Mouse (Mus musculus): ENCODE results near the gene Zfpl1. TPM values are rescaled to one million over a fixed set of nuclear protein-coding genes. Genes with fewer than 3 reads are reported as not detected.

Gene Zfpl1
- polyA plus RNA-seq, 1 experiment from 2014 or later = 79.5 TPM

GRCm38 (mm10) chr19:6117986-6118676, 33.4 kb upstream of the Zfpl1 start, which contains the start of gene Sac3d1:
Sac3d1 (minus strand) TSS chr19:6118650.
- H3K4me3 ChIP-seq (replicated peaks) = peak within 1 kb of the TSS; percentile 67
- H3K4me1 ChIP-seq = peaks cover 26% of the 10 kb centered on the region
- no peaks in the 10 kb centered on the region for H3K27me3 ChIP-seq
- ATAC-seq (replicated peaks; ENCODE audit: low FRiP score) = peak; percentile 85
- no peaks in the 10 kb centered on the region for H3K9me3 ChIP-seq (replicated peaks)
- WGBS = under 1% methylated on average over 77 of the region's 77 CpGs
- peaks cover 42% of the 10 kb centered on the region for H3K36me3 ChIP-seq
- H3K27ac ChIP-seq = peak within 1 kb of the TSS; percentile 99
- peak within 1 kb of the TSS; percentile 74 for H3K4me2 ChIP-seq
- H3K9ac ChIP-seq = peak within 1 kb of the TSS; percentile 76

GRCm38 (mm10) chr19:6117346-6117985, 32.7 kb upstream of the Zfpl1 start:
- Histone ChIP-seq H3K27me3 (no peaks in the 10 kb centered on the region), H3K9ac (peak overlapping the region; percentile 76), H3K27ac (peak overlapping the region; percentile 99), H3K36me3 (peaks cover 48% of the 10 kb centered on the region), H3K9me3 (replicated peaks) (no peaks in the 10 kb centered on the region), H3K4me1 (peaks cover 26% of the 10 kb centered on the region), H3K4me3 (replicated peaks) (peak overlapping the region; percentile 67), H3K4me2 (peak overlapping the region; percentile 74)
- no peak for ATAC-seq (replicated peaks; ENCODE audit: low FRiP score)
- WGBS = 5% methylated on average over 32 of the region's 32 CpGs

- Histone ChIP-seq H3K36me3 (peaks cover 48% of the 10 kb centered on the region), H3K9ac (peak overlapping the region; percentile 23; the same call in 1 of the 2 replicates), H3K4me2 (peak overlapping the region; percentile 74), H3K4me1 (peaks cover 22% of the 10 kb centered on the region), H3K4me3 (replicated peaks) (no peak overlapping the region; the same call in 1 of the 2 replicates), H3K9me3 (replicated peaks) (no peaks in the 10 kb centered on the region), H3K27me3 (no peaks in the 10 kb centered on the region), H3K27ac (no peak overlapping the region)
- WGBS = 88% methylated on average over 15 of the region's 15 CpGs
- no peak for ATAC-seq (replicated peaks; ENCODE audit: low FRiP score)
Observed at GRCm38 (mm10) chr19:6116113-6116850, 31.5 kb upstream of the Zfpl1 start.

- Histone ChIP-seq H3K4me3 (replicated peaks) (no peak overlapping the region), H3K9ac (no peak overlapping the region), H3K9me3 (replicated peaks) (no peaks in the 10 kb centered on the region), H3K27me3 (no peaks in the 10 kb centered on the region), H3K4me1 (peaks cover 14% of the 10 kb centered on the region), H3K4me2 (no peak overlapping the region), H3K36me3 (peaks cover 41% of the 10 kb centered on the region), H3K27ac (no peak overlapping the region)
- ATAC-seq (replicated peaks; ENCODE audit: low FRiP score) = no peak
- 31% methylated on average over 6 of the region's 6 CpGs for WGBS
Observed at GRCm38 (mm10) chr19:6113116-6113515, 28.4 kb upstream of the Zfpl1 start.

- H3K27ac ChIP-seq = no peak within 1 kb of the TSS
- ATAC-seq (replicated peaks; ENCODE audit: low FRiP score) = no peak
- 82% methylated on average over 7 of the region's 7 CpGs for WGBS
- H3K4me1 ChIP-seq = no peaks in the 10 kb centered on the region
- H3K27me3 ChIP-seq = no peaks in the 10 kb centered on the region
- H3K4me2 ChIP-seq = no peak within 1 kb of the TSS
- H3K9ac ChIP-seq = no peak within 1 kb of the TSS; the same call in 1 of the 2 replicates
- H3K9me3 ChIP-seq (replicated peaks) = no peaks in the 10 kb centered on the region
- H3K36me3 ChIP-seq = no peaks in the 10 kb centered on the region
- H3K4me3 ChIP-seq (replicated peaks) = no peak within 1 kb of the TSS
Observed at GRCm38 (mm10) chr19:6105586-6105985, 20.8 kb upstream of the Zfpl1 start, which contains the start of gene Naaladl1. Naaladl1 (plus strand) TSS chr19:6105782.

- H3K4me3 ChIP-seq (replicated peaks) = no peak overlapping the region
- no peak for ATAC-seq (replicated peaks; ENCODE audit: low FRiP score)
- WGBS = 83% methylated on average over 4 of the region's 4 CpGs
- no peaks in the 10 kb centered on the region for H3K27me3 ChIP-seq
- no peak overlapping the region; the same call in 1 of the 2 replicates for H3K9ac ChIP-seq
- H3K4me1 ChIP-seq = no peaks in the 10 kb centered on the region
- no peak overlapping the region for H3K4me2 ChIP-seq
- H3K9me3 ChIP-seq (replicated peaks) = no peaks in the 10 kb centered on the region
- no peak overlapping the region for H3K27ac ChIP-seq
- H3K36me3 ChIP-seq = peaks cover 7% of the 10 kb centered on the region
Observed at GRCm38 (mm10) chr19:6104476-6104875, 19.7 kb upstream of the Zfpl1 start.

GRCm38 (mm10) chr19:6102169-6102853, 17.6 kb upstream of the Zfpl1 start:
- ATAC-seq (replicated peaks; ENCODE audit: low FRiP score) = no peak
- Histone ChIP-seq H3K36me3 (peaks cover 26% of the 10 kb centered on the region), H3K4me2 (no peak overlapping the region), H3K27ac (no peak overlapping the region), H3K27me3 (no peaks in the 10 kb centered on the region), H3K4me1 (no peaks in the 10 kb centered on the region), H3K9me3 (replicated peaks) (no peaks in the 10 kb centered on the region), H3K4me3 (replicated peaks) (no peak overlapping the region), H3K9ac (no peak overlapping the region)
- 79% methylated on average over 6 of the region's 6 CpGs for WGBS

GRCm38 (mm10) chr19:6101186-6101585, 16.4 kb upstream of the Zfpl1 start:
- Histone ChIP-seq H3K27ac (no peak overlapping the region), H3K4me1 (no peaks in the 10 kb centered on the region), H3K36me3 (peaks cover 29% of the 10 kb centered on the region), H3K27me3 (no peaks in the 10 kb centered on the region), H3K9ac (no peak overlapping the region), H3K4me3 (replicated peaks) (no peak overlapping the region), H3K4me2 (no peak overlapping the region), H3K9me3 (replicated peaks) (no peaks in the 10 kb centered on the region)
- WGBS = 56% methylated on average over 6 of the region's 6 CpGs
- no peak for ATAC-seq (replicated peaks; ENCODE audit: low FRiP score)

DNA sequence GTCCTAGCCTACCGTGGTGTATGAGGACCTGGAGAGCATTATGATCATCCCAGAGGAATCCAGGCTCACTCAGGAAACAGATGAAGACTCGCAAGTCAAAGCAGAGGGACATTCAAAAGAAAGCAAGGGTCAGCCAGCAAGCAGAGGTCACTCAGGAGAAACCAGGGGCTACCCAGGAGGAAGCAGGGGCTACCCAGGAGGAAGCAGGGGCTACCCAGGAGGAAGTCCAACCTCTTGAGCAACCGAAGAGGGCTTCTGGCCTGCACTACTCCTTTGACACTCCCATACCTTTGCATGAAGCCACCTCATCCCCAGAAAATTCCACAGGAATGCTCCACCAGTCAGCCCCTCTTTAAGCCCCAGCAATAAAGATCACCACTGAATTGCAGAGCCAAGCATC, 13.1 kb upstream of the Zfpl1 start:
- Histone ChIP-seq H3K4me2 (no peak overlapping the region), H3K9me3 (replicated peaks) (no peaks in the 10 kb centered on the region), H3K4me3 (replicated peaks) (no peak overlapping the region), H3K27me3 (no peaks in the 10 kb centered on the region), H3K9ac (no peak overlapping the region), H3K27ac (no peak overlapping the region), H3K4me1 (no peaks in the 10 kb centered on the region), H3K36me3 (peaks cover 60% of the 10 kb centered on the region)
- WGBS = 86% methylated on average over 3 of the region's 3 CpGs
- no peak for ATAC-seq (replicated peaks; ENCODE audit: low FRiP score)

- Histone ChIP-seq H3K4me1 (no peaks in the 10 kb centered on the region), H3K4me2 (no peak within 1 kb of the TSS), H3K9ac (no peak within 1 kb of the TSS), H3K36me3 (peaks cover 86% of the 10 kb centered on the region), H3K4me3 (replicated peaks) (no peak within 1 kb of the TSS), H3K9me3 (replicated peaks) (no peaks in the 10 kb centered on the region), H3K27ac (no peak within 1 kb of the TSS), H3K27me3 (no peaks in the 10 kb centered on the region)
- 86% methylated on average over 7 of the region's 7 CpGs for WGBS
- no peak for ATAC-seq (replicated peaks; ENCODE audit: low FRiP score)
Observed at GRCm38 (mm10) chr19:6094119-6094518, 9.4 kb upstream of the Zfpl1 start, which contains the start of gene AC131692.1. AC131692.1 (plus strand) TSS chr19:6094419.

DNA sequence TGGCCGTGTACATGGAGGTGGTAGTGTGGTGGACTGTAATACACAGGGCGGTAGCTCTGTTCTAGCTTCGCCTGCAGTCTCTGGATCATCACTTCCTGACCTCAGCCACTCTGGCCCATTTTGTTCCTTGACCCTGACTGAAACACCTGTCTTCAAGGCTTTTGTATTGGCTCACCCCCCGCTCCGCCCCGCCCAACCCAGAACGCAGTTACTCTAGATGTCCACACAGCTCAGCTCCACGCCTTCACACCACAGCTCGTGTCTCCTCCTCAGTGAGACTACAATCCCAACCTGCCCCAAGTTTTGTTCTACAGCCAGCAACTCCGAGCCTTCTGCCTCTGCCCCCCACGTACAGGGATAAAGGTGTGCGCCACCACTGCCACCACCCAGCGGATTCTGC, 4.1 kb upstream of the Zfpl1 start:
- Histone ChIP-seq H3K27me3 (no peaks in the 10 kb centered on the region), H3K4me3 (replicated peaks) (no peak overlapping the region), H3K4me2 (no peak overlapping the region), H3K4me1 (peaks cover 15% of the 10 kb centered on the region), H3K36me3 (peaks cover 77% of the 10 kb centered on the region), H3K9ac (no peak overlapping the region), H3K9me3 (replicated peaks) (no peaks in the 10 kb centered on the region), H3K27ac (no peak overlapping the region)
- no peak for ATAC-seq (replicated peaks; ENCODE audit: low FRiP score)
- 91% methylated on average over 13 of the region's 13 CpGs for WGBS

All from kidney, embryonic 15.5 days (tissue).